Mouse (Mus musculus): ENCODE results near the gene Dgkz. TPM values are rescaled to one million over a fixed set of nuclear protein-coding genes. Genes with fewer than 3 reads are reported as not detected.

Dgkz gene
- polyA plus RNA-seq, 1 experiment from 2014 or later = 47.9 TPM

DNA sequence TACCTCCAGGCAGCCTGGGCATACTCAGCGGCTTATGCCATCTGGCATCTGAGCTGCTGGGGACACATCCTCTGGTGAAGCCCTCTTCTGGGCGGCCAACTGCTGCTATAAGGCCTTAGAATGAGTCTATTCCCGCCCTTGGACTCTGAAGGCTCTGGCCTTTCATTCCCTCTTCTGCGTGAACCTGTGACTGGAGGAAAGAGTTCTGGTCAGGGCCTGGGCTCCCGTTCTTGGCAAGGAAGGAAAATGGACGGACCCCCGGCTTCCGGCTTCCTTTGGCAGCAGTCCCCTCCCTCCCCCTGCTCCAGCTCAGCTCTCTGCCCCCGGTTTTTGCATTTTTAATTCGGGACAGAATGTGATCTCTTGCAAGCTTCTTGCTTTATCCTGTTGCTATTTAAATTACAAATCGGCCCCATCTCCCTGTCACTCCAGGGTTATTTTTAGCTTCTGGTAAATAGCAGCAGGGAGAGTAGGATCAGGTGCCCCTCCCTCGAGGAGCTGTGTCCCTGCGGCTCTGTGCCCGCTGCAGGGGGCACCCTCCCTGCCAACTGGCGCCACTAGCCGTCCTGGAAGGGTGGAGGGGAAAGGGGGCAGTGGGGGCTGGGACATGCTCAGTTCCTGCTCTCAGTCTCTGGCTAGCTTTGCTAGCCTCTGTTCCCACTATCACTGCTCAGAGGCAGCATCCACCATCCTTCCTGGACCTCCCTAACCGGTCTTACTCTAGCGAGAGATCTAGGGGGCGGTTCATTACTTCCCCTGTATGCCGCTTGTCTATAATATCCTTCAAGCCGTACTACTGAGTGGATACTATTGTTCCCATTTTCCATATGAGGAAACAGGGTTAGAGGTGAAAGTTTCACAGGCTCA, 4.2 kb downstream of the Dgkz start:
- H3K4me1 ChIP-seq (ENCODE audit: control insufficient read depth, insufficient read depth, low read length) = peaks cover 10% of the 10 kb centered on the region
- WGBS = 28% methylated on average over 21 of the region's 21 CpGs
- no peak overlapping the region; the same call in 1 of the 2 replicates for H3K9ac ChIP-seq (replicated peaks; ENCODE audit: low read depth, low read length)
- peak overlapping the region; percentile 67 for H3K27ac ChIP-seq (ENCODE audit: low read length)
- no peak overlapping the region for H3K4me3 ChIP-seq (ENCODE audit: low read depth, low read length)
- H3K36me3 ChIP-seq (ENCODE audit: control insufficient read depth, insufficient read depth, low read length) = no peaks in the 10 kb centered on the region
- peaks cover 11% of the 10 kb centered on the region; the same call in 1 of the 2 replicates for H3K27me3 ChIP-seq (ENCODE audit: control insufficient read depth, insufficient read depth, low read length)
- ATAC-seq (ENCODE audit: insufficient number of reproducible peaks, insufficient read depth, low FRiP score, low read depth) = no peak
- peak overlapping the region; percentile 10 for H3K4me2 ChIP-seq (replicated peaks; ENCODE audit: low read depth, low read length)
- H3K9me3 ChIP-seq (ENCODE audit: control insufficient read depth, low read depth, low read length) = no peaks in the 10 kb centered on the region

DNA sequence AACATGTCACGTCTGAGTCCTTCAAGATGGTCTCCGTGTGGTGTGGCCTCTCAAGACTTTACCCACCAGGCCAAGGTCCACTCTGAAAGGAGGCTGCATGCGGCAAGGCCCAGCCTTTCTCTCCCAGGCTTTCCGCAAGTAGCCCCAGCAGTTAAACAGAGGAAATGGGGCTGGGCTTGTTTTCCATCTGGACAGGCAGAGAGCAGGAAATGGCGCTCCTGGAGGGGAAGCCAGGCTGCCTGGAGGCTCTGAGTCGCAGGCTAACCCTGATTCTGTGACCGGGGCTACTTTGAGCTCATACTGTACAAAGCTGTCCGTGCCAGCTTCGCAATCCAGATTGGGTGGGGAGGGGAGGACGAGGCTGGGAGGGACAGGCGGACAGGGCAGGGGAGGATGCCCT, 7.7 kb downstream of the Dgkz start:
- Histone ChIP-seq H3K27me3 (ENCODE audit: control insufficient read depth, insufficient read depth, low read length) (no peaks in the 10 kb centered on the region), H3K4me1 (ENCODE audit: control insufficient read depth, insufficient read depth, low read length) (peaks cover 19% of the 10 kb centered on the region), H3K9ac (replicated peaks; ENCODE audit: low read depth, low read length) (no peak overlapping the region; the same call in 1 of the 2 replicates), H3K36me3 (ENCODE audit: control insufficient read depth, insufficient read depth, low read length) (no peaks in the 10 kb centered on the region), H3K27ac (ENCODE audit: low read length) (peak overlapping the region; percentile 72), H3K4me2 (replicated peaks; ENCODE audit: low read depth, low read length) (no peak overlapping the region), H3K4me3 (ENCODE audit: low read depth, low read length) (no peak overlapping the region), H3K9me3 (ENCODE audit: control insufficient read depth, low read depth, low read length) (no peaks in the 10 kb centered on the region)
- ATAC-seq (ENCODE audit: insufficient number of reproducible peaks, insufficient read depth, low FRiP score, low read depth) = no peak
- WGBS = 53% methylated on average over 11 of the region's 11 CpGs

DNA sequence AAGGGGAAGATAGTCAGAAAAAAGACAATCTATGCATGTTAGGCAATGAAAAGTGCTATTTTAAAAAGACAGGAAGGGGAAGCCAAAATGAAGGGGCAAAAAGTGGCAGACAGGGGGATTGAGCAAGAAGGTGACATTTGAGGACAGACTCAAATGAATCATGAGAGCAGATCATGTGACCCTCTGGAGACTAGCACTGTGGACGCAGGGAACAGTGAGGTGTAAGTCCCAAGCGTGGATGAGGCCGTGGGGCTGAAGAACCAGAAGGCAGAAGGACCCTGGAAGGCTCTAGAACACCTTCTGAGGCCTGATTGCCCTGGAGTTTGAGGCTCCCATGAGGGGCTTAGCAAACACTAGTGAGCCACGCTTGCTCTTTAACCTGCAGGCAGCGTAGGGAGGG, 9.3 kb downstream of the Dgkz start:
- no peak for ATAC-seq (ENCODE audit: insufficient number of reproducible peaks, insufficient read depth, low FRiP score, low read depth)
- no peak overlapping the region for H3K27ac ChIP-seq (ENCODE audit: low read length)
- H3K9ac ChIP-seq (replicated peaks; ENCODE audit: low read depth, low read length) = no peak overlapping the region
- WGBS = 87% methylated on average over 5 of the region's 5 CpGs
- no peaks in the 10 kb centered on the region for H3K36me3 ChIP-seq (ENCODE audit: control insufficient read depth, insufficient read depth, low read length)
- no peak overlapping the region for H3K4me2 ChIP-seq (replicated peaks; ENCODE audit: low read depth, low read length)
- no peaks in the 10 kb centered on the region for H3K9me3 ChIP-seq (ENCODE audit: control insufficient read depth, low read depth, low read length)
- peaks cover 28% of the 10 kb centered on the region for H3K4me1 ChIP-seq (ENCODE audit: control insufficient read depth, insufficient read depth, low read length)
- no peak overlapping the region for H3K4me3 ChIP-seq (ENCODE audit: low read depth, low read length)
- no peaks in the 10 kb centered on the region for H3K27me3 ChIP-seq (ENCODE audit: control insufficient read depth, insufficient read depth, low read length)

DNA sequence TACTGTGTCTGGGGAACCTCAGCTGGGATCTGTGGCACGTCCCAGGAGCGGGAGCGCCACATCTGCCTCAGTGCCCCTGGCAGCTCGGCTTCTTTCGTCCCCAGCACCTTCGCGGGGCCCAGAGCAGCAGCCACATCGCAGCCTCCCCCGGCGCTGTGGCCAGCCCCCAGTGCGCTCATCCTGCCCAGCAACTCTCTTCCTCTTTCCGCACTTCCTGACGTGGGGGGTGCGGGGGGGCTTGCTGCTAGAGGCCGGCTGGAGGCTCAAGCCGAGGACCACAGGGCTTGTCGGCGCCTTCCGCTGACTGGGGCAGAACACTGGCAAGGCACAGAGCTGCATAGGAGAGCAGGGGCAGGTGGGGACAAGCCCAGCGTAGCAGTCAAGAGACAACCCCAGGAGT, 10.2 kb downstream of the Dgkz start:
- Histone ChIP-seq H3K27me3 (ENCODE audit: control insufficient read depth, insufficient read depth, low read length) (no peaks in the 10 kb centered on the region), H3K4me3 (ENCODE audit: low read depth, low read length) (peak overlapping the region; percentile 27), H3K9ac (replicated peaks; ENCODE audit: low read depth, low read length) (peak overlapping the region; percentile 11; the same call in 1 of the 2 replicates), H3K4me1 (ENCODE audit: control insufficient read depth, insufficient read depth, low read length) (peaks cover 27% of the 10 kb centered on the region), H3K9me3 (ENCODE audit: control insufficient read depth, low read depth, low read length) (no peaks in the 10 kb centered on the region), H3K36me3 (ENCODE audit: control insufficient read depth, insufficient read depth, low read length) (no peaks in the 10 kb centered on the region), H3K4me2 (replicated peaks; ENCODE audit: low read depth, low read length) (peak overlapping the region; percentile 97), H3K27ac (ENCODE audit: low read length) (peak overlapping the region; percentile 58; the same call in 1 of the 2 replicates)
- ATAC-seq (ENCODE audit: insufficient number of reproducible peaks, insufficient read depth, low FRiP score, low read depth) = no peak
- 13% methylated on average over 20 of the region's 20 CpGs for WGBS

DNA sequence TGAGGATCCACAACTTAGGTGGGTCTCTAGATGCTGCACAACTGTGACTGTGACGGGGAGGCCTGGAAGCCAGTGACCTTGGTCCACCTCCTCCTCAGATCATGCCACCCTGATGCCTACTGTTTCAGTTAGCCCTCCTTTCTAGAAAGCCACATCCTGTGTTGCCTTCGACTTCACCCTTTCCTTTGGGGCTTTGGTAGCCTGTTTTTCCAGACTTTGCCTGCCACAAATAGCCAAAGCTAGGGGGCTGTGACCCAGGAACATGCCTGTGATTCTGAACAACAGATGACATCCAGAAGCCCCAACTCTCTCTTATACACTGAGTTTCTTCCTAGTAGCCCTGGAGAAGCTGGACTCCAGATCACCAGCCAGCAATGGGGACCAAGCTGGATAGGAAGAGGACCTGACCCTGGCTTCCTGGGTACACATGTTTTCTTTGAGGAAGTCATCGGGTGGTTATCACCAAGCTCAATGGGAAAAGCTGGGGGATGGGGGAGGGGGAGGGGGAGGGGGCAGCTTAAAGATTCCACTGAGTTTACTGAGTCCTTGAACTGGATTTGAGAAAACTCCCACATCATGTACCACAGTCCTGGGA, 11.0 kb downstream of the Dgkz start:
- H3K36me3 ChIP-seq (ENCODE audit: control insufficient read depth, insufficient read depth, low read length) = no peaks in the 10 kb centered on the region
- no peaks in the 10 kb centered on the region for H3K9me3 ChIP-seq (ENCODE audit: control insufficient read depth, low read depth, low read length)
- peak overlapping the region; percentile 58; the same call in 1 of the 2 replicates for H3K27ac ChIP-seq (ENCODE audit: low read length)
- peak overlapping the region; percentile 97 for H3K4me2 ChIP-seq (replicated peaks; ENCODE audit: low read depth, low read length)
- H3K4me1 ChIP-seq (ENCODE audit: control insufficient read depth, insufficient read depth, low read length) = peaks cover 30% of the 10 kb centered on the region
- 65% methylated on average over 3 of the region's 3 CpGs for WGBS
- no peak for ATAC-seq (ENCODE audit: insufficient number of reproducible peaks, insufficient read depth, low FRiP score, low read depth)
- peak overlapping the region; percentile 94 for H3K4me3 ChIP-seq (ENCODE audit: low read depth, low read length)
- no peaks in the 10 kb centered on the region for H3K27me3 ChIP-seq (ENCODE audit: control insufficient read depth, insufficient read depth, low read length)
- H3K9ac ChIP-seq (replicated peaks; ENCODE audit: low read depth, low read length) = 0 out of 2 replicates have a peak overlapping the region, but pooled peaks have one; percentile 11

DNA sequence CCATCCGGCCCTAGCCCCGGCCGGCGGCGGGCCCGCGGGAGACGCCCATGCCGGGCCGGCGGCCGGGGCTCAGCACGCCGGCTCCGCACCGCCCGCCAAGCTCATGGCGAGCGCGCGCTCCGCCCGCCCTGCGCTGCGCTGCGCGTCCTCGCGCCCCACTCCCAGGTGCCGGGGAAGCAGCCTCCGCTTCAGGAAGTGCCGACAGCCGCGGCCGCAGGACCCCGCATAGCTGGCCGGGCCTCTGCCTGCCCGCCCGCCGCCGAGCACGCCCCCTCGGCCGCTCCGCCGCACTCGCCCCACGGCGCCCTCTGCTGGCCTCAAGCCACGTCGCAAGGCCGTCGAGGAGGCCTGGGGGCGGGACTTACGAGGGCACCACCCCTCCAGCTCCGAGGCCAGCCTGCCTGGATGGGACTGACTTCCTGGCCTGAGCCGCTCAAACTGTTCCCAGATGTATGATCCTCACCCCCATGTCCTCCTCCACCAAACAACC, 12.2 kb downstream of the Dgkz start:
- Histone ChIP-seq H3K9ac (replicated peaks; ENCODE audit: low read depth, low read length) (peak overlapping the region; percentile 81), H3K9me3 (ENCODE audit: control insufficient read depth, low read depth, low read length) (no peaks in the 10 kb centered on the region), H3K4me2 (replicated peaks; ENCODE audit: low read depth, low read length) (peak overlapping the region; percentile 97), H3K27ac (ENCODE audit: low read length) (peak overlapping the region; percentile 79), H3K4me1 (ENCODE audit: control insufficient read depth, insufficient read depth, low read length) (peaks cover 37% of the 10 kb centered on the region), H3K27me3 (ENCODE audit: control insufficient read depth, insufficient read depth, low read length) (no peaks in the 10 kb centered on the region), H3K36me3 (ENCODE audit: control insufficient read depth, insufficient read depth, low read length) (no peaks in the 10 kb centered on the region), H3K4me3 (ENCODE audit: low read depth, low read length) (peak overlapping the region; percentile 94)
- ATAC-seq (ENCODE audit: insufficient number of reproducible peaks, insufficient read depth, low FRiP score, low read depth) = peak; percentile 93
- under 1% methylated on average over 46 of the region's 57 CpGs for WGBS

DNA sequence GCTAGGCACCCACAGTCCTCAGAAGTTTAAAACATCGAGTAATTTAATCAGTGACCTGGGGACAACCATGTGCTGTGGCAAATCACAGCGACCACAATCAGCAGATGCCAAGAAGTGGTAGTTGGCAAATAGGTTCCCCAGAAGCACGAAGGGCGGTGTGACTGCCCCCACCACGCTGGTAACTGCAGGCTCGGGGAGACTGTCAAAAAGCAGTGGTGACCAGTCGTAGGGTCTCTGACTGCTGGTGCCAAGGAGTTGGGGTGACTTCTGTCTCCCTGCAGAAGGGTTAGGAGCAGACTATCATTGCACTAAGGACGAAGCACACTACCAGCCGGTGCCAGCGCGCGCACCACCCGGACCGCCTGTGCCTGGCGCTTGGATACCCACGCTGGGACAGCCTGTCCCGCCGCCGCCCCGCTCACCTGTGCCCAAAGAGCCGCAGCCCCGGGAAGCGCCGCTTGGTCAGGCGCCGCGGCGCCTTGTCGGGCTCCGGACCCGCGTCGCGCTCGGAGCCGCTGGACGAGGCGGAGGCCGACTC, 12.7 kb downstream of the Dgkz start:
- peaks cover 37% of the 10 kb centered on the region for H3K4me1 ChIP-seq (ENCODE audit: control insufficient read depth, insufficient read depth, low read length)
- no peaks in the 10 kb centered on the region for H3K36me3 ChIP-seq (ENCODE audit: control insufficient read depth, insufficient read depth, low read length)
- peak; percentile 3; the same call in 1 of the 2 replicates for ATAC-seq (ENCODE audit: insufficient number of reproducible peaks, insufficient read depth, low FRiP score, low read depth)
- H3K27me3 ChIP-seq (ENCODE audit: control insufficient read depth, insufficient read depth, low read length) = no peaks in the 10 kb centered on the region
- H3K4me2 ChIP-seq (replicated peaks; ENCODE audit: low read depth, low read length) = peak overlapping the region; percentile 97
- peak overlapping the region; percentile 94 for H3K4me3 ChIP-seq (ENCODE audit: low read depth, low read length)
- under 1% methylated on average over 39 of the region's 39 CpGs for WGBS
- peak overlapping the region; percentile 79 for H3K27ac ChIP-seq (ENCODE audit: low read length)
- no peaks in the 10 kb centered on the region for H3K9me3 ChIP-seq (ENCODE audit: control insufficient read depth, low read depth, low read length)
- peak overlapping the region; percentile 81 for H3K9ac ChIP-seq (replicated peaks; ENCODE audit: low read depth, low read length)

Data from stomach, embryonic 14.5 days (tissue).